Comparison of ENCODE assay signal across 7 mouse cellular contexts in the genomic region with DNA sequence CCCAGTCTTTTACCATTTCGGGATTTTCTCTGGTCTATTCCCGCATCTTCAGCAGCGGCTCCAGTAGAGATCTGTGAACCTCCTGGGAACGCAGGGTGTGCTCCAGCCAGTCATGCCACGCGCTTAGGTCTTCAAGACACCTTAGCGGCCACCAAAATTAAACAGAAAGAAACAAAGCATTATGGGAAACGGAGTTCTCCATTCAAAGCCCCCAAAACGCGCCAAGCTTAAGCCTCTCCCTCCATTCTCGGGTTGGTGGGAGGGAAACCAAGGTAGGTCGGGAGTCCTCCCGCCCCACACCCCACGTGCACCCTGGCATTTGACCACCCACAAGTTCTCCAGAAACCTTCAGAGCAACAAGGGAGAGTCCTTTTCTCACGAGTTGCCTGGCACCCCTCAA. TPM values are rescaled to one million over a fixed set of nuclear protein-coding genes. Genes with fewer than 3 reads are reported as not detected.
DNase-seq lines count a peak whose midpoint lies in the region; ATAC-seq and TF ChIP-seq lines count a peak whose summit lies in the region.

No protein-coding gene starts in this region.

- TF ChIP-seq POLR2A in CH12.LX (IDR thresholded peaks at IDR 0.05; ENCODE audit: low read depth, low read length), result no peak

- H3K4me2 ChIP-seq in CH12.LX (ENCODE audit: insufficient read depth, low read depth, poor library complexity, severe bottlenecking), result 0 out of 2 replicates have a peak overlapping the region, but pooled peaks have one; percentile 42
- peak overlapping the region; percentile 90 for H3K4me2 ChIP-seq in forebrain, embryonic 16.5 days (ENCODE audit: low read length)

- H3K4me3 ChIP-seq in CH12.LX (replicated peaks in 1 of 3; ENCODE audit: low read depth in 2 of 3, low read length in 2 of 3, poor library complexity in 1 of 3), result peak overlapping the region in 1 of 3 experiments; percentile 72
- peak overlapping the region; percentile 46 for H3K4me3 ChIP-seq in forebrain, embryonic 16.5 days (replicated peaks; ENCODE audit: low read length)
- peak overlapping the region; percentile 67 for H3K4me3 ChIP-seq in midbrain, embryonic 10.5 days

- DNase-seq in CD4-positive, CD25-positive, alpha-beta regulatory T cell, adult 2 months (ENCODE audit: low read depth, low spot score), result peak; percentile 28
- no peak for DNase-seq in CH12.LX (ENCODE audit: extremely low read depth)
- peak; percentile 43 for DNase-seq in midbrain, embryonic 10.5 days (ENCODE audit: low spot score)
- DNase-seq in gastrocnemius, adult 8-10 months (ENCODE audit: low spot score in 2 of 2), result no peak
- DNase-seq in adrenal gland, adult 8-10 months, result no peak

- in situ Hi-C loops in CH12.LX (cut with MboI; ENCODE audit: low pct_ligation_motif_present, low pct_unique_long_range_greater_than_20kb, low sequenced_read_pairs), result no loop called here

- dilution Hi-C loops in CH12.LX (cut with MboI; ENCODE audit: extremely low pct_ligation_motif_present, extremely low pct_unique_long_range_greater_than_20kb, low sequenced_read_pairs), result no loop called here

- WGBS in forebrain, embryonic 16.5 days, result 9% methylated on average over 15 of the region's 15 CpGs
- WGBS in midbrain, embryonic 10.5 days, result 19% methylated on average over 15 of the region's 15 CpGs

- no peak overlapping the region for H3K27ac ChIP-seq in CH12.LX (ENCODE audit: insufficient read depth, low read depth)
- no peak overlapping the region for H3K27ac ChIP-seq in forebrain, embryonic 16.5 days (ENCODE audit: low read length)
- peak overlapping the region; percentile 92 for H3K27ac ChIP-seq in midbrain, embryonic 10.5 days (replicated peaks)

- TF ChIP-seq CTCF in CH12.LX (conservative IDR thresholded peaks at IDR 0.05 in 1 of 2, IDR thresholded peaks at IDR 0.05 in 1 of 2; ENCODE audit: low read depth in 2 of 2, low read length in 2 of 2), result no peak

- TF ChIP-seq RAD21 in CH12.LX (IDR thresholded peaks at IDR 0.05; ENCODE audit: low read depth, low read length), result no peak

- H3K27me3 ChIP-seq in CH12.LX (replicated peaks), result no peaks in the 10 kb centered on the region
- peaks cover 8% of the 10 kb centered on the region; the same call in 1 of the 2 replicates for H3K27me3 ChIP-seq in forebrain, embryonic 16.5 days (replicated peaks; ENCODE audit: control insufficient read depth, insufficient read depth, low read length)
- no peaks in the 10 kb centered on the region for H3K27me3 ChIP-seq in midbrain, embryonic 10.5 days (ENCODE audit: low read depth, poor library complexity, severe bottlenecking)

- H3K9ac ChIP-seq in CH12.LX (ENCODE audit: insufficient read depth, low read depth), result no peak overlapping the region
- no peak overlapping the region for H3K9ac ChIP-seq in forebrain, embryonic 16.5 days (replicated peaks; ENCODE audit: low read depth, low read length)

- no peak for ATAC-seq in forebrain, embryonic 16.5 days
- ATAC-seq in monocyte, adult 5-6 weeks (replicated peaks; ENCODE audit: insufficient number of reproducible peaks, low FRiP score, low TSS enrichment, poor library complexity, severe bottlenecking), result no peak

- H3K79me2 ChIP-seq in CH12.LX (replicated peaks; ENCODE audit: control insufficient read depth, extremely low read depth, insufficient read depth, poor library complexity, severe bottlenecking), result no peaks in the 10 kb centered on the region

- no peaks in the 10 kb centered on the region for H3K4me1 ChIP-seq in CH12.LX (ENCODE audit: control insufficient read depth in 1 of 2, insufficient read depth in 2 of 2)
- H3K4me1 ChIP-seq in forebrain, embryonic 16.5 days (replicated peaks; ENCODE audit: control insufficient read depth, insufficient read depth, low read length), result peaks cover 10% of the 10 kb centered on the region
- peaks cover 44% of the 10 kb centered on the region for H3K4me1 ChIP-seq in midbrain, embryonic 10.5 days

- TF ChIP-seq EP300 in CH12.LX (IDR thresholded peaks at IDR 0.05; ENCODE audit: low read length), result no peak

- no peaks in the 10 kb centered on the region for H3K36me3 ChIP-seq in CH12.LX (replicated peaks in 1 of 2; ENCODE audit: control insufficient read depth in 1 of 2, insufficient read depth in 1 of 2, low read length in 1 of 2)
- H3K36me3 ChIP-seq in forebrain, embryonic 16.5 days (ENCODE audit: control insufficient read depth, insufficient read depth), result no peaks in the 10 kb centered on the region
- H3K36me3 ChIP-seq in midbrain, embryonic 10.5 days, result peaks cover 12% of the 10 kb centered on the region

- no peaks in the 10 kb centered on the region for H3K9me3 ChIP-seq in CH12.LX (replicated peaks; ENCODE audit: low read length)
- H3K9me3 ChIP-seq in forebrain, embryonic 16.5 days (ENCODE audit: control insufficient read depth, low read length), result no peaks in the 10 kb centered on the region
- 0 out of 2 replicates have a peak, but pooled peaks cover 4% of the 10 kb centered on the region for H3K9me3 ChIP-seq in midbrain, embryonic 10.5 days (replicated peaks)

TF ChIP-seq in CH12.LX, 34 proteins besides CTCF, POLR2A, EP300 and RAD21:
- TF ChIP-seq USF2 (conservative IDR thresholded peaks at IDR 0.05; ENCODE audit: low read depth, low read length), result no peak
- no peak for TF ChIP-seq NRF1 (IDR thresholded peaks at IDR 0.05; ENCODE audit: low read depth, low read length)
- TF ChIP-seq CHD2 (IDR thresholded peaks at IDR 0.05; ENCODE audit: low read length), result no peak
- no peak for TF ChIP-seq MAX (IDR thresholded peaks at IDR 0.05; ENCODE audit: low read length)
- no peak for TF ChIP-seq ZNF384 (IDR thresholded peaks at IDR 0.05; ENCODE audit: low read depth, low read length)
- no peak for TF ChIP-seq MYC (IDR thresholded peaks at IDR 0.05; ENCODE audit: low read depth, low read length)
- TF ChIP-seq RCOR1 (conservative IDR thresholded peaks at IDR 0.05; ENCODE audit: low read depth, low read length), result no peak

RNA-seq across cellular contexts. Expression of gene Ccdc160, which starts 47.2 kb away (rescaled TPM):
- total RNA-seq in CH12.LX (2012; rRNA removed), result not detected in 2 replicates
- not detected in 2 replicates for total RNA-seq in CH12.LX (2014; rRNA removed)
- not detected in 2 replicates for polyA plus RNA-seq in CH12.LX (2012; ENCODE audit: insufficient read length, low read depth)
- 2.3 and 3.3 TPM in 2 replicates for polyA plus RNA-seq in forebrain, embryonic 16.5 days (2015; fragmentation: Nextera tagmentation; extraction: Ambion mirVana)
- 8.5 and 12.4 TPM in 2 replicates for polyA plus RNA-seq in midbrain, embryonic 10.5 days (2016; fragmentation: Nextera tagmentation; extraction: Ambion mirVana)
- not detected in 3 replicates for total RNA-seq in monocyte, adult 5-6 weeks (2017)
- total RNA-seq in gastrocnemius, adult 8-10 months (2022), result under 1 TPM in 2 of 4 experiments, not detected in 2; 0.15 to 0.19 TPM
- 10 to 100 TPM; 23.5 to 51.4 (median 36.7) TPM for total RNA-seq in adrenal gland, adult 8-10 months (2022)

Comparison
In these comparisons a context has a peak if more than half of its experiments do, and no peak if none do; other contexts are left out.
1. DNase-seq: peak in CD4-positive, CD25-positive, alpha-beta regulatory T cell, adult 2 months (single experiment) and midbrain, embryonic 10.5 days (single experiment); none in CH12.LX (single experiment), gastrocnemius, adult 8-10 months (0 of 2) and adrenal gland, adult 8-10 months (single experiment).
2. RNA of gene Ccdc160, which starts 47.2 kb away (total RNA-seq): 23.5 to 51.4 TPM in adrenal gland, adult 8-10 months; 0.15 to 0.19 TPM in gastrocnemius, adult 8-10 months, not detected in CH12.LX and not detected in monocyte, adult 5-6 weeks; every median in the first group is over 10 times any median in the second.